Comparison of ENCODE assay signal across 11 mouse cellular contexts in genomic region chr4:8113558-8113957, GRCm38 (mm10).
A peak's percentile ranks its signal among the peaks of the same experiment; 100 is the strongest.
DNase-seq lines count a peak whose midpoint lies in the region.
"Had no signal": no experiment of that assay in that cellular context is flagged by ENCODE, and none has a peak within 500 bp of the region (broad histone marks: within the 10 kb centered on the region; RNA-seq: fewer than 3 reads in every experiment).

No protein-coding gene starts in this region.

- DNase-seq in gastrocnemius, postnatal 25 days: peak; percentile 7
- no peak for DNase-seq in gastrocnemius, postnatal 10 days
- peak; percentile 28 for DNase-seq in gonadal fat pad, adult 2 months (ENCODE audit: low read depth)
- peak; percentile 21 for DNase-seq in heart, postnatal 4 days
- DNase-seq in lung, postnatal 25 days (ENCODE audit: low spot score): peak; percentile 10
- DNase-seq in layer of hippocampus, postnatal 14 days (ENCODE audit: low spot score in 2 of 2): no peak
- DNase-seq in left cerebral cortex, adult 8-10 months (ENCODE audit: low spot score in 2 of 2): no peak
- DNase-seq in urinary bladder, postnatal 4 days (ENCODE audit: low spot score in 2 of 2): no peak
- DNase-seq: cerebellum, postnatal 25 days; layer of hippocampus, postnatal 36 days; right cerebral cortex, postnatal 25 days had no signal

Comparison
In these comparisons a context has a peak if more than half of its experiments do, and no peak if none do; other contexts are left out.
1. DNase-seq: peak in gastrocnemius, postnatal 25 days (single experiment), gonadal fat pad, adult 2 months (single experiment), heart, postnatal 4 days (single experiment) and lung, postnatal 25 days (single experiment); none in gastrocnemius, postnatal 10 days (single experiment), layer of hippocampus, postnatal 14 days (0 of 2), left cerebral cortex, adult 8-10 months (0 of 2) and urinary bladder, postnatal 4 days (0 of 2).